Mouse (Mus musculus): ENCODE results near the gene Gpc5. TPM values are rescaled to one million over a fixed set of nuclear protein-coding genes. Genes with fewer than 3 reads are reported as not detected.
A peak's percentile ranks its signal among the peaks of the same experiment; 100 is the strongest.

Gene Gpc5
- polyA plus RNA-seq, 1 experiment from 2014 or later = 0.07 TPM

GRCm38 (mm10) chr14:116308541-116308940 lies 1216.5 kb downstream of the Gpc5 start:
- no peak for TF ChIP-seq EP300 (optimal IDR thresholded peaks at IDR 0.05)
- no peak for TF ChIP-seq CTCF (IDR thresholded peaks at IDR 0.05; ENCODE audit: low read depth)
- no peaks in the 10 kb centered on the region for H3K4me1 ChIP-seq (replicated peaks; ENCODE audit: control insufficient read depth, insufficient read depth)
- H3K4me2 ChIP-seq (replicated peaks; ENCODE audit: low read depth) = no peak overlapping the region
- no peak overlapping the region for H3K27ac ChIP-seq (replicated peaks)
- WGBS = 88% methylated on average over 2 of the region's 2 CpGs
- no peaks in the 10 kb centered on the region for H3K27me3 ChIP-seq (ENCODE audit: control insufficient read depth, insufficient read depth, low read length)
- H3K9me3 ChIP-seq (ENCODE audit: control insufficient read depth, low read length) = no peaks in the 10 kb centered on the region
- no peak overlapping the region for H3K4me3 ChIP-seq (ENCODE audit: low read depth, low read length)
- ATAC-seq (ENCODE audit: low FRiP score, low TSS enrichment) = no peak
- no peak for DNase-seq (ENCODE audit: low spot score)
- no peak overlapping the region for H3K9ac ChIP-seq (ENCODE audit: low read length)
- no peaks in the 10 kb centered on the region for H3K36me3 ChIP-seq (ENCODE audit: control insufficient read depth, insufficient read depth, low read length)

GRCm38 (mm10) chr14:116317491-116317890 lies 1225.5 kb downstream of the Gpc5 start:
- Histone ChIP-seq H3K4me3 (ENCODE audit: low read depth, low read length) (no peak overlapping the region), H3K4me2 (replicated peaks; ENCODE audit: low read depth) (no peak overlapping the region)

GRCm38 (mm10) chr14:116336182-116336581 lies 1244.2 kb downstream of the Gpc5 start:
- Histone ChIP-seq H3K9me3 (ENCODE audit: control insufficient read depth, low read length) (no peaks in the 10 kb centered on the region), H3K36me3 (ENCODE audit: control insufficient read depth, insufficient read depth, low read length) (no peaks in the 10 kb centered on the region), H3K9ac (ENCODE audit: low read length) (no peak overlapping the region), H3K27ac (replicated peaks) (no peak overlapping the region), H3K4me3 (ENCODE audit: low read depth, low read length) (no peak overlapping the region), H3K27me3 (ENCODE audit: control insufficient read depth, insufficient read depth, low read length) (no peaks in the 10 kb centered on the region), H3K4me1 (replicated peaks; ENCODE audit: control insufficient read depth, insufficient read depth) (no peaks in the 10 kb centered on the region), H3K4me2 (replicated peaks; ENCODE audit: low read depth) (no peak overlapping the region)
- WGBS = 77% methylated on average over 4 of the region's 4 CpGs
- ATAC-seq (ENCODE audit: low FRiP score, low TSS enrichment) (no peak), DNase-seq (ENCODE audit: low spot score) (no peak)
- TF ChIP-seq CTCF (IDR thresholded peaks at IDR 0.05; ENCODE audit: low read depth) (no peak), EP300 (optimal IDR thresholded peaks at IDR 0.05) (no peak)

More at GRCm38 (mm10) chr14:116317491-116317890, 1225.5 kb downstream of the Gpc5 start:
- no peaks in the 10 kb centered on the region for H3K9me3 ChIP-seq (ENCODE audit: control insufficient read depth, low read length)
- H3K36me3 ChIP-seq (ENCODE audit: control insufficient read depth, insufficient read depth, low read length) = no peaks in the 10 kb centered on the region
- no peak overlapping the region for H3K27ac ChIP-seq (replicated peaks)
- no peaks in the 10 kb centered on the region for H3K4me1 ChIP-seq (replicated peaks; ENCODE audit: control insufficient read depth, insufficient read depth)
- no peak overlapping the region for H3K9ac ChIP-seq (ENCODE audit: low read length)
- ATAC-seq (ENCODE audit: low FRiP score, low TSS enrichment) = no peak
- TF ChIP-seq CTCF (IDR thresholded peaks at IDR 0.05; ENCODE audit: low read depth) = no peak
- TF ChIP-seq EP300 (optimal IDR thresholded peaks at IDR 0.05) = no peak
- no peak for DNase-seq (ENCODE audit: low spot score)
- H3K27me3 ChIP-seq (ENCODE audit: control insufficient read depth, insufficient read depth, low read length) = no peaks in the 10 kb centered on the region

GRCm38 (mm10) chr14:116338395-116338794 lies 1246.4 kb downstream of the Gpc5 start:
- Histone ChIP-seq H3K27ac (replicated peaks) (no peak overlapping the region), H3K9ac (ENCODE audit: low read length) (no peak overlapping the region), H3K4me1 (replicated peaks; ENCODE audit: control insufficient read depth, insufficient read depth) (no peaks in the 10 kb centered on the region), H3K27me3 (ENCODE audit: control insufficient read depth, insufficient read depth, low read length) (no peaks in the 10 kb centered on the region), H3K4me3 (ENCODE audit: low read depth, low read length) (no peak overlapping the region), H3K9me3 (ENCODE audit: control insufficient read depth, low read length) (no peaks in the 10 kb centered on the region), H3K4me2 (replicated peaks; ENCODE audit: low read depth) (no peak overlapping the region), H3K36me3 (ENCODE audit: control insufficient read depth, insufficient read depth, low read length) (no peaks in the 10 kb centered on the region)
- TF ChIP-seq CTCF (IDR thresholded peaks at IDR 0.05; ENCODE audit: low read depth) = no peak
- TF ChIP-seq EP300 (optimal IDR thresholded peaks at IDR 0.05) = no peak
- ATAC-seq (ENCODE audit: low FRiP score, low TSS enrichment) (no peak), DNase-seq (ENCODE audit: low spot score) (no peak)
- WGBS = 63% methylated on average over 3 of the region's 3 CpGs

- TF ChIP-seq CTCF (IDR thresholded peaks at IDR 0.05; ENCODE audit: low read depth) = no peak
- no peak for TF ChIP-seq EP300 (optimal IDR thresholded peaks at IDR 0.05)
- ATAC-seq (ENCODE audit: low FRiP score, low TSS enrichment) = peak; percentile 68
- no peak for DNase-seq (ENCODE audit: low spot score)
- WGBS = 8% methylated on average over 3 of the region's 3 CpGs
- 0 out of 2 replicates have a peak, but pooled peaks cover 4% of the 10 kb centered on the region for H3K4me1 ChIP-seq (replicated peaks; ENCODE audit: control insufficient read depth, insufficient read depth)
- H3K9ac ChIP-seq (ENCODE audit: low read length) = no peak overlapping the region
- no peak overlapping the region for H3K4me3 ChIP-seq (ENCODE audit: low read depth, low read length)
- no peaks in the 10 kb centered on the region for H3K27me3 ChIP-seq (ENCODE audit: control insufficient read depth, insufficient read depth, low read length)
- H3K36me3 ChIP-seq (ENCODE audit: control insufficient read depth, insufficient read depth, low read length) = no peaks in the 10 kb centered on the region
- H3K27ac ChIP-seq (replicated peaks) = no peak overlapping the region
- H3K4me2 ChIP-seq (replicated peaks; ENCODE audit: low read depth) = no peak overlapping the region
- H3K9me3 ChIP-seq (ENCODE audit: control insufficient read depth, low read length) = no peaks in the 10 kb centered on the region
These were observed 1256.5 kb downstream of the Gpc5 start for GRCm38 (mm10) chr14:116348560-116348959.

- no peaks in the 10 kb centered on the region for H3K4me1 ChIP-seq (replicated peaks; ENCODE audit: control insufficient read depth, insufficient read depth)
- H3K27me3 ChIP-seq (ENCODE audit: control insufficient read depth, insufficient read depth, low read length) = no peaks in the 10 kb centered on the region
- H3K9me3 ChIP-seq (ENCODE audit: control insufficient read depth, low read length) = no peaks in the 10 kb centered on the region
- TF ChIP-seq EP300 (optimal IDR thresholded peaks at IDR 0.05) (no peak), CTCF (IDR thresholded peaks at IDR 0.05; ENCODE audit: low read depth) (no peak)
- H3K27ac ChIP-seq (replicated peaks) = no peak overlapping the region
- DNase-seq (ENCODE audit: low spot score) (no peak), ATAC-seq (ENCODE audit: low FRiP score, low TSS enrichment) (no peak)
- 58% methylated on average over 2 of the region's 2 CpGs for WGBS
- no peak overlapping the region for H3K4me3 ChIP-seq (ENCODE audit: low read depth, low read length)
- no peak overlapping the region for H3K9ac ChIP-seq (ENCODE audit: low read length)
- H3K4me2 ChIP-seq (replicated peaks; ENCODE audit: low read depth) = no peak overlapping the region
- no peaks in the 10 kb centered on the region for H3K36me3 ChIP-seq (ENCODE audit: control insufficient read depth, insufficient read depth, low read length)
These were observed 1292.6 kb downstream of the Gpc5 start for GRCm38 (mm10) chr14:116384602-116385001.
